Mouse (Mus musculus): ENCODE measurements at regions not wholly inside any gene's neighbourhood (a gene's known extent, or its start where the extent isn't known, plus 50 kb on each side); places are given as distances from the start of the nearest gene placed in this dataset.

- ATAC-seq (ENCODE audit: low read depth), result no peak
- Histone ChIP-seq H3K9me3 (ENCODE audit: control insufficient read depth, low read length) (no peaks in the 10 kb centered on the region), H3K36me3 (ENCODE audit: control insufficient read depth, insufficient read depth, low read length) (no peaks in the 10 kb centered on the region), H3K4me3 (ENCODE audit: low read length) (no peak overlapping the region), H3K4me2 (ENCODE audit: low read depth, low read length) (no peak overlapping the region), H3K4me1 (replicated peaks; ENCODE audit: control insufficient read depth, insufficient read depth, low read length) (peaks cover 2% of the 10 kb centered on the region; the same call in 1 of the 2 replicates), H3K9ac (ENCODE audit: low read length) (no peak overlapping the region), H3K27me3 (ENCODE audit: control insufficient read depth, insufficient read depth, low read depth, low read length) (no peaks in the 10 kb centered on the region), H3K27ac (ENCODE audit: low read length) (no peak overlapping the region; the same call in 1 of the 2 replicates)
- WGBS, result 80% methylated on average over 5 of the region's 5 CpGs
Observed at GRCm38 (mm10) chr7:90066275-90066674, 63.7 kb upstream of the Picalm start.

- no peak for ATAC-seq (ENCODE audit: low read depth)
- H3K9me3 ChIP-seq (ENCODE audit: control insufficient read depth, low read length), result no peaks in the 10 kb centered on the region
Observed at GRCm38 (mm10) chr7:90067961-90068665, 61.9 kb upstream of the Picalm start.

GRCm38 (mm10) chr7:90070267-90070666 is 59.7 kb upstream of the Picalm start:
- Histone ChIP-seq H3K4me3 (ENCODE audit: low read length) (no peak overlapping the region), H3K27ac (ENCODE audit: low read length) (no peak overlapping the region), H3K9me3 (ENCODE audit: control insufficient read depth, low read length) (no peaks in the 10 kb centered on the region), H3K4me1 (replicated peaks; ENCODE audit: control insufficient read depth, insufficient read depth, low read length) (no peaks in the 10 kb centered on the region), H3K27me3 (ENCODE audit: control insufficient read depth, insufficient read depth, low read depth, low read length) (no peaks in the 10 kb centered on the region), H3K9ac (ENCODE audit: low read length) (no peak overlapping the region), H3K36me3 (ENCODE audit: control insufficient read depth, insufficient read depth, low read length) (no peaks in the 10 kb centered on the region), H3K4me2 (ENCODE audit: low read depth, low read length) (no peak overlapping the region)
- 73% methylated on average over 7 of the region's 7 CpGs for WGBS
- ATAC-seq (ENCODE audit: low read depth), result no peak

More at GRCm38 (mm10) chr7:90067961-90068665, 61.9 kb upstream of the Picalm start:
- Histone ChIP-seq H3K4me3 (ENCODE audit: low read length) (no peak overlapping the region), H3K9ac (ENCODE audit: low read length) (no peak overlapping the region), H3K4me2 (ENCODE audit: low read depth, low read length) (no peak overlapping the region), H3K36me3 (ENCODE audit: control insufficient read depth, insufficient read depth, low read length) (no peaks in the 10 kb centered on the region), H3K4me1 (replicated peaks; ENCODE audit: control insufficient read depth, insufficient read depth, low read length) (no peaks in the 10 kb centered on the region), H3K27ac (ENCODE audit: low read length) (no peak overlapping the region), H3K27me3 (ENCODE audit: control insufficient read depth, insufficient read depth, low read depth, low read length) (no peaks in the 10 kb centered on the region)
- 75% methylated on average over 3 of the region's 3 CpGs for WGBS

- Histone ChIP-seq H3K27me3 (ENCODE audit: control insufficient read depth, insufficient read depth, low read depth, low read length) (no peaks in the 10 kb centered on the region), H3K36me3 (ENCODE audit: control insufficient read depth, insufficient read depth, low read length) (no peaks in the 10 kb centered on the region), H3K9ac (ENCODE audit: low read length) (no peak overlapping the region), H3K9me3 (ENCODE audit: control insufficient read depth, low read length) (no peaks in the 10 kb centered on the region), H3K4me3 (ENCODE audit: low read length) (no peak overlapping the region), H3K4me2 (ENCODE audit: low read depth, low read length) (no peak overlapping the region), H3K27ac (ENCODE audit: low read length) (no peak overlapping the region), H3K4me1 (replicated peaks; ENCODE audit: control insufficient read depth, insufficient read depth, low read length) (no peaks in the 10 kb centered on the region)
- 83% methylated on average over 5 of the region's 5 CpGs for WGBS
- ATAC-seq (ENCODE audit: low read depth), result no peak
Observed at GRCm38 (mm10) chr7:90073865-90074264, 56.1 kb upstream of the Picalm start.

- ATAC-seq (ENCODE audit: low read depth), result no peak
- Histone ChIP-seq H3K4me3 (ENCODE audit: low read length) (no peak overlapping the region), H3K9ac (ENCODE audit: low read length) (no peak overlapping the region), H3K36me3 (ENCODE audit: control insufficient read depth, insufficient read depth, low read length) (no peaks in the 10 kb centered on the region), H3K9me3 (ENCODE audit: control insufficient read depth, low read length) (no peaks in the 10 kb centered on the region), H3K4me1 (replicated peaks; ENCODE audit: control insufficient read depth, insufficient read depth, low read length) (no peaks in the 10 kb centered on the region), H3K27ac (ENCODE audit: low read length) (no peak overlapping the region), H3K27me3 (ENCODE audit: control insufficient read depth, insufficient read depth, low read depth, low read length) (no peaks in the 10 kb centered on the region), H3K4me2 (ENCODE audit: low read depth, low read length) (no peak overlapping the region)
- WGBS, result 74% methylated on average over 2 of the region's 2 CpGs
Observed at GRCm38 (mm10) chr7:90074592-90074991, 55.4 kb upstream of the Picalm start.

- H3K9me3 ChIP-seq (ENCODE audit: control insufficient read depth, low read length), result no peaks in the 10 kb centered on the region
- no peak for ATAC-seq (ENCODE audit: low read depth)
- no peaks in the 10 kb centered on the region for H3K27me3 ChIP-seq (ENCODE audit: control insufficient read depth, insufficient read depth, low read depth, low read length)
- H3K27ac ChIP-seq (ENCODE audit: low read length), result no peak overlapping the region
- H3K4me3 ChIP-seq (ENCODE audit: low read length), result no peak overlapping the region
- no peaks in the 10 kb centered on the region for H3K4me1 ChIP-seq (replicated peaks; ENCODE audit: control insufficient read depth, insufficient read depth, low read length)
- no peak overlapping the region for H3K4me2 ChIP-seq (ENCODE audit: low read depth, low read length)
- no peak overlapping the region for H3K9ac ChIP-seq (ENCODE audit: low read length)
- 87% methylated on average over 2 of the region's 2 CpGs for WGBS
- no peaks in the 10 kb centered on the region for H3K36me3 ChIP-seq (ENCODE audit: control insufficient read depth, insufficient read depth, low read length)
Observed at GRCm38 (mm10) chr7:90077565-90077964, 52.4 kb upstream of the Picalm start.

GRCm38 (mm10) chr7:90080083-90080772 is 49.8 kb upstream of the Picalm start:
- Histone ChIP-seq H3K36me3 (ENCODE audit: control insufficient read depth, insufficient read depth, low read length) (no peaks in the 10 kb centered on the region), H3K9ac (ENCODE audit: low read length) (no peak overlapping the region), H3K4me1 (replicated peaks; ENCODE audit: control insufficient read depth, insufficient read depth, low read length) (peaks cover 11% of the 10 kb centered on the region), H3K9me3 (ENCODE audit: control insufficient read depth, low read length) (no peaks in the 10 kb centered on the region), H3K4me2 (ENCODE audit: low read depth, low read length) (no peak overlapping the region), H3K27ac (ENCODE audit: low read length) (no peak overlapping the region), H3K27me3 (ENCODE audit: control insufficient read depth, insufficient read depth, low read depth, low read length) (no peaks in the 10 kb centered on the region), H3K4me3 (ENCODE audit: low read length) (no peak overlapping the region)
- no peak for ATAC-seq (ENCODE audit: low read depth)
- WGBS, result 53% methylated on average over 7 of the region's 7 CpGs

Data from lung, embryonic 16.5 days (tissue).